Mouse (Mus musculus): ENCODE data around the gene Rab14. TPM values are rescaled to one million over a fixed set of nuclear protein-coding genes. Genes with fewer than 3 reads are reported as not detected.

Rab14 gene
- polyA plus RNA-seq, 1 experiment from 2014 or later, result 473 TPM

DNA sequence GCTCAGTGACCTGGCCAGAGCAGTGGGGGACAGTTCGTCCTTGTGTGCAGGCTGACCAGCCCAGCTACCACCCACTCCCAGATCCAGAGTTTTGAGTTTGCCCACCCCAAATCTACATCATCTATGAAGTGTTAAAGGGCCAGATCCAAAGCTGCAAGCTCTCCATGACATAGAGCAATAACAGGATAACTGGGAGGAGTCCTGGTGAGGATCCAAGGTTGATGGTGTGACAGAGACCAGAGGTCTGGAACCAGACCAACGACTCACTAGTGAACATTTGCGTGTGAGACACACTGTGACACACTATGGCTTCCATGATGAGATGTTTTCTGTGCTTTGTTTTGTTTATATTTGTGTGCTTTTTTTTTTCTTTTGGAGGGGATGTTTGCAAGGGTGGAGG lies 7.1 kb upstream of the Rab14 start:
- H3K4me2 ChIP-seq (ENCODE audit: low read length), result no peak overlapping the region
- H3K9me3 ChIP-seq (replicated peaks; ENCODE audit: control insufficient read depth, low read length, poor library complexity, severe bottlenecking), result no peaks in the 10 kb centered on the region
- no peaks in the 10 kb centered on the region for H3K4me1 ChIP-seq (ENCODE audit: control insufficient read depth, insufficient read depth, low read length)
- no peak overlapping the region for H3K9ac ChIP-seq (ENCODE audit: low read depth, low read length)
- H3K27me3 ChIP-seq (ENCODE audit: control insufficient read depth, insufficient read depth, low read depth, low read length), result no peaks in the 10 kb centered on the region; the same call in none of the 2 replicates
- H3K4me3 ChIP-seq (ENCODE audit: low read depth, low read length), result no peak overlapping the region
- ATAC-seq, result no peak
- WGBS, result 84% methylated on average over 3 of the region's 3 CpGs
- no peaks in the 10 kb centered on the region for H3K36me3 ChIP-seq (ENCODE audit: control insufficient read depth, insufficient read depth, low read length)
- no peak overlapping the region for H3K27ac ChIP-seq (ENCODE audit: low read length)

DNA sequence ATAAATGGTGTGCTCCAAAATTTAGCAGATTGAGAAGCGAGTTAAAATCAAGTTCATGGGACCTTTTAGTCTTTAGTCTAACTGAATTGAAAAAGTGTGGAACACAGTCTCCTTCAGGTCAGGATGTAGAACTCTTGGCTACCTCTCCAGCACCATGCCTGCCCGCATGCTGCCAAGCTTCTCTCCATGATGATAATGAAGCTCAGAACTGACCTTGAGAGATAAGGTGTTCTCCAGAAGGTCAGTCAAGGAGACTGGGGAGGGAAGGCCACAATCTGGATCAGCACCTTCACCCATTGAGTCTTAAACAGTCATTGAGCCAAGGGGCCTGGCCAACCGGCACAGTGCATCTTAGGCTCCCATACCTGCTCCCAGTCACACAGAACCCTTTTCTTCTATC lies 5.8 kb upstream of the Rab14 start:
- H3K27me3 ChIP-seq (ENCODE audit: control insufficient read depth, insufficient read depth, low read depth, low read length), result no peaks in the 10 kb centered on the region; the same call in none of the 2 replicates

DNA sequence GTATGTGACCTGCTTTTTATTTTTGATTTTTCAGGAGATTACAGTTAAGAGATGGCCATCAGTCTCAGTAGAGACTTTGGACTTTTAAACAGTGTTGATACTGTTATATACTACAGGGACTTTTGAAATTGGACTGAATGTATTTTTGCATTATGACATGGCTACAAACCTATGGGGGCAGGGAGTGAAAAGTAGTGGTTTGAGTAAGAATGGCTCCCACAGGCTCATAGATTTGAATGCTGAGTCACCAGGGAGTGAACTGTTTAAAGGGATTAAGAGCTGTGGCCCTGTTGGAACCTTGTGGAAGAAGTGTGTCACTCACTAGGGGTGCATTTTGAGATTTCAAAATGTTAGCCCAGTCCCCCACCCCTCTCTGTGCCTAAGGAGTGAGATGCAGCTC lies 2.8 kb upstream of the Rab14 start:
- Histone ChIP-seq H3K27me3 (ENCODE audit: control insufficient read depth, insufficient read depth, low read depth, low read length) (no peaks in the 10 kb centered on the region; the same call in none of the 2 replicates), H3K36me3 (ENCODE audit: control insufficient read depth, insufficient read depth, low read length) (no peaks in the 10 kb centered on the region), H3K27ac (ENCODE audit: low read length) (no peak overlapping the region), H3K4me1 (ENCODE audit: control insufficient read depth, insufficient read depth, low read length) (peaks cover 9% of the 10 kb centered on the region), H3K9ac (ENCODE audit: low read depth, low read length) (no peak overlapping the region), H3K4me2 (ENCODE audit: low read length) (no peak overlapping the region), H3K9me3 (replicated peaks; ENCODE audit: control insufficient read depth, low read length, poor library complexity, severe bottlenecking) (no peaks in the 10 kb centered on the region), H3K4me3 (ENCODE audit: low read depth, low read length) (no peak overlapping the region)
- ATAC-seq, result no peak

More for the DNA sequence above, 5.8 kb upstream of the Rab14 start:
- no peak for ATAC-seq
- H3K4me3 ChIP-seq (ENCODE audit: low read depth, low read length), result no peak overlapping the region
- H3K4me1 ChIP-seq (ENCODE audit: control insufficient read depth, insufficient read depth, low read length), result no peaks in the 10 kb centered on the region
- no peak overlapping the region for H3K9ac ChIP-seq (ENCODE audit: low read depth, low read length)
- no peak overlapping the region for H3K27ac ChIP-seq (ENCODE audit: low read length)
- no peaks in the 10 kb centered on the region for H3K36me3 ChIP-seq (ENCODE audit: control insufficient read depth, insufficient read depth, low read length)
- WGBS, result 88% methylated on average over 3 of the region's 3 CpGs
- no peak overlapping the region for H3K4me2 ChIP-seq (ENCODE audit: low read length)
- no peaks in the 10 kb centered on the region for H3K9me3 ChIP-seq (replicated peaks; ENCODE audit: control insufficient read depth, low read length, poor library complexity, severe bottlenecking)

DNA sequence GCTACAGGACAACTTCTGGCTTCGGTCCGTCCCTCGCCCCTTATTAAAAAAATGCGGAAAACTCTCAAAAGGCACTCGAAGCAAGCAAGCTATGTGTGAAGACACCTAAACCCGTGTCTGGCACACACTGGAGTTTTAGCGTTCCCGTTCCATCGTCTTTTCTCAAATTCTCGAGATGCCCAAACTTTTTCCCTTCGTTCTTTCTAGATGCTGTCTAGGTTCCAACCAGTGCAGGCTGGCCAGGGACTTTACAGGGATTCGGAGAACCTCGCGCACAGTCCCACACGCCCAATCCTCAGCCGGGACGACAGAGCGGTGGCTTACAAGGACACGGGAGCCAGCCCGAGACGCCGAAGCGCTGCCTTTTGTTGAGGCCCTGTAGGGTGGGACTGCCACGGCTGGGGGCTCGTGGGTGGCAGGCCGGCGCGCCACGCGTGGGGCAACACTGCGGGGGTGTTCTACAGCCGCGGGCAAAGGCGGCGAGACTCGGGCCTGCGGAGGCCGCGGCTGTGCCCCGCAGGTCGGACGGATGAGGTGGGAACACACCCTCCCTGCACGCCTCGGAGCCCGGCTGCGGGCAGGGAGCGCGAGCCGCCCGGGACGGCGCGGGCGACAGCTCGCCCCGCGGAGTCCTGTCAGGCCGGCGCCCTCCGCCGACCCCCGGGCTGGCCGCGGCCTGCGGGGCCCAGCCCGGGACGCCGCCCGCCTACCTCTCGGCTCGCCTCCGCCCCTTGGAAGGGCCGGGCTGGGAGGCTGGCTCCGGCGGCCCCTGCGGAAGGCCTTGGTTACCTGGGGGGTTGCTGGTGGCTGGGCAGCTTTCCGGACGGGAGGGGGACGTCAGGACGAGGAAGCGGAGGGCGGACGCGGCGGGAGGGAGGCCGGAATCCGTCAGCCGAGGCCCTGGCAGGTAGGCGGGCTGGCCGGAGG lies 686 bp downstream of the Rab14 start:
- Histone ChIP-seq H3K9ac (ENCODE audit: low read depth, low read length) (peak overlapping the region; percentile 99), H3K4me1 (ENCODE audit: control insufficient read depth, insufficient read depth, low read length) (peaks cover 25% of the 10 kb centered on the region), H3K4me2 (ENCODE audit: low read length) (peak overlapping the region; percentile 94), H3K36me3 (ENCODE audit: control insufficient read depth, insufficient read depth, low read length) (no peaks in the 10 kb centered on the region), H3K27me3 (ENCODE audit: control insufficient read depth, insufficient read depth, low read depth, low read length) (no peaks in the 10 kb centered on the region; the same call in 1 of the 2 replicates), H3K9me3 (replicated peaks; ENCODE audit: control insufficient read depth, low read length, poor library complexity, severe bottlenecking) (no peaks in the 10 kb centered on the region), H3K27ac (ENCODE audit: low read length) (peak overlapping the region; percentile 99), H3K4me3 (ENCODE audit: low read depth, low read length) (peak overlapping the region; percentile 71)
- ATAC-seq, result peak; percentile 78
- under 1% methylated on average over 89 of the region's 90 CpGs for WGBS

DNA sequence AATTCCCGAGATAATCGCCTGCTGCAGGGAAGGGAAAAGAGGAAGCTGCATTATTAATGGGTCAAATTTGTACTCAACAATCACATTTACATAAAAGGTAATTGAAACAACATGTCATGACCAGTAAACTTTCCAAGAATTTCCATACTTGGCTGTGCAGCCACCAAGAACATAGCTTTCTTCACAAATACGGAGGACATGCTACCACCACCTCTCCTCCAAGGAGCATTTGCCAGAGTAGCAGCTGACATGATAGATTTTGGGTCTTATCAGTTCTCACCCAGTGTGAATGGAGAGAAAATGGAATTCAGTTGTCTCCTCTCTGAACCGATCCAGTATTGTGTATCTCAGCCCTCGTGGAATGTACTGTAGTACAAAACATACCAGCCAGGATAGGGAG lies 1.4 kb downstream of the Rab14 start:
- Histone ChIP-seq H3K27ac (ENCODE audit: low read length) (no peak overlapping the region), H3K4me1 (ENCODE audit: control insufficient read depth, insufficient read depth, low read length) (peaks cover 25% of the 10 kb centered on the region), H3K4me3 (ENCODE audit: low read depth, low read length) (peak overlapping the region; percentile 71), H3K9ac (ENCODE audit: low read depth, low read length) (peak overlapping the region; percentile 99), H3K9me3 (replicated peaks; ENCODE audit: control insufficient read depth, low read length, poor library complexity, severe bottlenecking) (no peaks in the 10 kb centered on the region), H3K27me3 (ENCODE audit: control insufficient read depth, insufficient read depth, low read depth, low read length) (no peaks in the 10 kb centered on the region), H3K4me2 (ENCODE audit: low read length) (peak overlapping the region; percentile 94), H3K36me3 (ENCODE audit: control insufficient read depth, insufficient read depth, low read length) (no peaks in the 10 kb centered on the region)
- 11% methylated on average over 5 of the region's 5 CpGs for WGBS
- ATAC-seq, result no peak

DNA sequence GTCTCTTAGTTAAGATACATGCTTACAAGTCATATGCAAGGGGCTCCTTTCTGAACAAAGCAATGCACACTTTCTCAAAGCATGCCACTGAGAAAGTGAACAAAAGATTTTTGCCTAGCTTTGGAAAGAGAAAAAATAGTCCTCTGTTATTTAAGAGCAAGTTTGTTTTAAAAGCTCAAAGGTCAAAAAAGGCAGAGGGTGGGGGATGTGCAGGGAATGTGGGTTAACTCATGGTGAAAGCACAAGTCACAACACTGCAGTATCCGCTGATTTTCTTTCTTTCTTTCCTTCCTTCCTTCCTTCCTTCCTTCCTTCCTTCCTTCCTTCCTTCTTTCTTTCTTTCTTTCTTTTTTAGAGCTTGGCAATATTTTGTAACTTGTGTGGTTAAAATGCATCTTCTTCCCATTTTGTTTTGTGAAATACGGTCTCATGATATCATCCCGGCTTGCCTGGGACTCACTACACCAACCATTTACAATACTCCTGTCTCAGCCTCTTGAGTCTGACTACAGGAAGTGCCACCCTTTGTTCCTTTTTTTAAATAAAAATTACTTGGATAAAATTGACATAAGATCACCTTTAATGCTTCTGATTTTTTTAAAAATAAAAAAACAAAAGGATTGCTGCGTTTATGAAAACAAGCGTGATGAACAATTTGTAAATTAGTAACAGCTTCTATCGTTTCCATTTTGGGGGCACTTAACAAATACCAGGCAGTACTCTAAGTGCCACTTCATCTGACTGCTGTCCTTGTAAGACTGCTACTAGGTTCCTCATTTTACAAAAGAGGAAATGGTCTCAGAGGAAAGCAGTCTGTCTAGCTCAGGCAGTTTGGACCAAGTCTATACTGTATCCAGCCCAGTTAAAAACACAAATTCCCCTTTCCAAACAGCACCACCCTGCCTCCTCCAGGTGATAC lies 5.0 kb downstream of the Rab14 start:
- Histone ChIP-seq H3K9ac (ENCODE audit: low read depth, low read length) (no peak overlapping the region), H3K27me3 (ENCODE audit: control insufficient read depth, insufficient read depth, low read depth, low read length) (no peaks in the 10 kb centered on the region), H3K9me3 (replicated peaks; ENCODE audit: control insufficient read depth, low read length, poor library complexity, severe bottlenecking) (no peaks in the 10 kb centered on the region), H3K4me2 (ENCODE audit: low read length) (no peak overlapping the region), H3K27ac (ENCODE audit: low read length) (no peak overlapping the region), H3K36me3 (ENCODE audit: control insufficient read depth, insufficient read depth, low read length) (no peaks in the 10 kb centered on the region), H3K4me1 (ENCODE audit: control insufficient read depth, insufficient read depth, low read length) (peaks cover 25% of the 10 kb centered on the region), H3K4me3 (ENCODE audit: low read depth, low read length) (no peak overlapping the region)
- 89% methylated on average over 6 of the region's 6 CpGs for WGBS
- ATAC-seq, result no peak

DNA sequence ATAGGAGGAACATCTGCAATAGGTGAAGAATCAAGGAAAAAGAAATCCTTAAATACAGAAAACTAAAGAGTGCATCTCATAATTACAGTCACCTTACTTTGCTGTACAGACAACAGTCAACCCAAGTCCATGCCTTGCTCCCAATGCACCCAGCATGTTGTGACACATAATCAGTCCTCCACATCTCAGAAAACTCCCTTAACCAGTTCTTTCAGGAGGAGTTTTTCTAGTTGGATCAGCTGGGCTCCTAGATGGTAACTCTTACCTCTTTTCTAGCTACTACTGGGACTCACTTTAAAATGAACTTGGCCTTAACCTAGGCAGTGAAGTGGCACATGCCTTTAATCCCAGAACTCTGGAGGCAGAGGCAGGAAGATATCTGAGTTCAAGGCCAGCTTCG lies 6.9 kb downstream of the Rab14 start:
- Histone ChIP-seq H3K4me3 (ENCODE audit: low read depth, low read length) (no peak overlapping the region), H3K4me1 (ENCODE audit: control insufficient read depth, insufficient read depth, low read length) (peaks cover 17% of the 10 kb centered on the region), H3K4me2 (ENCODE audit: low read length) (no peak overlapping the region), H3K9me3 (replicated peaks; ENCODE audit: control insufficient read depth, low read length, poor library complexity, severe bottlenecking) (no peaks in the 10 kb centered on the region), H3K36me3 (ENCODE audit: control insufficient read depth, insufficient read depth, low read length) (peaks cover under 1% of the 10 kb centered on the region; the same call in 1 of the 2 replicates), H3K9ac (ENCODE audit: low read depth, low read length) (no peak overlapping the region), H3K27me3 (ENCODE audit: control insufficient read depth, insufficient read depth, low read depth, low read length) (no peaks in the 10 kb centered on the region), H3K27ac (ENCODE audit: low read length) (no peak overlapping the region)
- 86% methylated on average over 1 of the region's 1 CpGs for WGBS
- no peak for ATAC-seq

DNA sequence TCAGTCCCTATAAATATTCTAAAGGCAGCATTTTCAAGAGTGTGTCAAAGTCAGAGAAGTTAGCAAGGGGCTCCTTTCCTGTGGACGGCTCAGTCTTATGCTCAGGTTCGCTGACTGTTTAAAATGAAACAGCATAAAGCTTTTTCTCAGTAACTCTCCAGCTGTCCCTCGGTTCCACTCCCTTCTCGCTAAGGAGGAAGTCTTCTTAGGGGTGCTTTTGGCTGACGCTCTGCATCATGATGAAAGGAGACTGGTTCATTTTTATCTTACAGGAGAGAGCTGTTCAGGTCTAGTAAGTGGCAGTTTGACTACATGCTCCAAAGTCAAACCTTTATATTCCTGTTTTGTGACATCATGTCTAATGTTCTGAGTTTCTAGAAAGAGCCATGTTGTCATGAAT lies 12.0 kb downstream of the Rab14 start:
- Histone ChIP-seq H3K4me2 (ENCODE audit: low read length) (no peak overlapping the region), H3K36me3 (ENCODE audit: control insufficient read depth, insufficient read depth, low read length) (peaks cover 4% of the 10 kb centered on the region), H3K4me3 (ENCODE audit: low read depth, low read length) (no peak overlapping the region), H3K9me3 (replicated peaks; ENCODE audit: control insufficient read depth, low read length, poor library complexity, severe bottlenecking) (no peaks in the 10 kb centered on the region), H3K4me1 (ENCODE audit: control insufficient read depth, insufficient read depth, low read length) (no peaks in the 10 kb centered on the region), H3K27me3 (ENCODE audit: control insufficient read depth, insufficient read depth, low read depth, low read length) (no peaks in the 10 kb centered on the region), H3K9ac (ENCODE audit: low read depth, low read length) (no peak overlapping the region), H3K27ac (ENCODE audit: low read length) (no peak overlapping the region)
- WGBS, result 87% methylated on average over 5 of the region's 5 CpGs
- ATAC-seq, result no peak

Data from midbrain, embryonic 16.5 days (tissue).